In genomic region chr12:103103601-103104000, GRCm38 (mm10) we compare ENCODE assay signal across 10 mouse cellular contexts.
DNase-seq lines count a peak whose midpoint lies in the region; ATAC-seq and TF ChIP-seq lines count a peak whose summit lies in the region.
"Had no signal": no experiment of that assay in that cellular context is flagged by ENCODE, and none has a peak within 500 bp of the region (broad histone marks: within the 10 kb centered on the region; RNA-seq: fewer than 3 reads in every experiment).

No protein-coding gene starts in this region.

- H3K4me2 ChIP-seq in lung, embryonic 14.5 days = peak overlapping the region; percentile 27; the same call in 1 of the 2 replicates

- peak; percentile 40 for DNase-seq in embryo, embryonic 10 days (ENCODE audit: low spot score)
- DNase-seq in embryo, embryonic 9.5 days (ENCODE audit: extremely low spot score) = no peak
- peak; percentile 5 for DNase-seq in lung, embryonic 14.5 days
- DNase-seq in lung, postnatal 36 days = no peak
- peak; percentile 32 for DNase-seq in embryo, embryonic 11 days
- no peak for DNase-seq in lung, postnatal 10 days
- DNase-seq: kidney, postnatal 25 days; lung, adult 18-20 months had no signal

- H3K9me3 ChIP-seq in lung, embryonic 14.5 days (ENCODE audit: low read depth, low read length) = no peaks in the 10 kb centered on the region

- H3K36me3 ChIP-seq in lung, embryonic 14.5 days (ENCODE audit: insufficient read depth) = no peaks in the 10 kb centered on the region

- no peak for TF ChIP-seq CTCF in lung, embryonic 14.5 days (IDR thresholded peaks at IDR 0.05; ENCODE audit: low read depth)

- H3K27ac ChIP-seq in lung, embryonic 14.5 days (ENCODE audit: low read depth) = no peak overlapping the region

- ATAC-seq in lung, embryonic 14.5 days (ENCODE audit: insufficient read depth) = no peak; the same call in 1 of the 2 replicates
- peak; percentile 66 for ATAC-seq in megakaryocyte-erythroid progenitor cell, adult 5-6 weeks (replicated peaks; ENCODE audit: low FRiP score, low TSS enrichment, poor library complexity, severe bottlenecking)
- no peak for ATAC-seq in cerebellum, adult (ENCODE audit: insufficient number of reproducible peaks, low FRiP score, low TSS enrichment)

- H3K27me3 ChIP-seq in lung, embryonic 14.5 days (ENCODE audit: insufficient read depth, low read length) = no peaks in the 10 kb centered on the region

- H3K4me3 ChIP-seq in lung, embryonic 14.5 days (ENCODE audit: low read depth, low read length) = no peak overlapping the region

- WGBS in lung, embryonic 14.5 days = 3% methylated on average over 5 of the region's 5 CpGs

- H3K4me1 ChIP-seq in lung, embryonic 14.5 days (ENCODE audit: insufficient read depth) = no peaks in the 10 kb centered on the region

- H3K9ac ChIP-seq in lung, embryonic 14.5 days = no peak overlapping the region

Comparison
In these comparisons a context has a peak if more than half of its experiments do, and no peak if none do; other contexts are left out.
1. DNase-seq: peak in embryo, embryonic 10 days (single experiment), lung, embryonic 14.5 days (single experiment) and embryo, embryonic 11 days (single experiment); none in embryo, embryonic 9.5 days (single experiment), lung, postnatal 36 days (single experiment) and lung, postnatal 10 days (single experiment).